Mouse (Mus musculus) kidney, adult 2 months (tissue): ENCODE measurements around the gene Paqr5. TPM values are rescaled to one million over a fixed set of nuclear protein-coding genes. Genes with fewer than 3 reads are reported as not detected.

ENCODE experiments used
- DNase-seq: peaks from one replicate; pipeline ENCODE4 v3.0.0; 2021
- H3K27ac ChIP-seq: fragments of 200-500 bp; 2 replicates; pipeline ENCODE4 v1.5.1; 2012; ENCODE audit warnings: low read depth, low read length, control low read depth, inconsistent platforms; ENCODE audit not compliant: insufficient read depth
- H3K27me3 ChIP-seq: fragments of 200-500 bp; replicated peaks from 2 replicates; pipeline ENCODE4 v1.6.1; 2012; ENCODE audit warnings: mild to moderate bottlenecking, moderate library complexity, low read length, inconsistent platforms; ENCODE audit not compliant: control insufficient read depth, insufficient read depth
- H3K36me3 ChIP-seq: fragments of 200-500 bp; 2 replicates; pipeline ENCODE4 v1.6.1; 2012; ENCODE audit warnings: mild to moderate bottlenecking, moderate library complexity, low read length, inconsistent platforms; ENCODE audit not compliant: control insufficient read depth, insufficient read depth
- H3K4me1 ChIP-seq: fragments of 200-500 bp; 2 replicates; pipeline ENCODE4 v1.6.1; 2011; ENCODE audit warnings: low read length; ENCODE audit not compliant: control insufficient read depth, insufficient read depth
- H3K4me3 ChIP-seq: fragments of 200-500 bp; 2 replicates; pipeline ENCODE4 v1.5.1; 2011; ENCODE audit warnings: mild to moderate bottlenecking, low read depth, low read length, control low read depth; ENCODE audit not compliant: insufficient read depth
- CTCF ChIP-seq: fragments of 200-500 bp; conservative IDR thresholded peaks from 2 replicates; pipeline ENCODE4 v1.5.1; 2011; ENCODE audit warnings: low read depth, mild to moderate bottlenecking, control low read depth, low read length, moderate library complexity, mixed read lengths; ENCODE audit not compliant: insufficient read depth, insufficient read length
- POLR2A ChIP-seq: fragments of 200-500 bp; IDR thresholded peaks from one replicate; pipeline ENCODE4 v1.6.1; 2011; ENCODE audit warnings: low read depth, low read length, control low read depth
- WGBS: fragments of 180-500 bp; shearing (Covaris S2); methylation state at CpG from one replicate; pipeline ENCODE4 v1.1.7; 2018; 5-methylcytosine and 5-hydroxymethylcytosine counted together
- polyA plus RNA-seq: library from polyadenylated mRNA; depleted of rRNA; stranded (reverse); fragments of >200 nt; gene quantifications from 2 replicates; pipeline ENCODE4 v1.2.3, GENCODE M21; 2012; rRNA removed

The Paqr5 gene
- polyA plus RNA-seq: 315 and 347 TPM in 2 replicates

GRCm38 (mm10) chr9:62026600-62026999, at the start of gene Paqr5:
Gene Paqr5, minus strand, starts transcription at chr9:62026856.
- peak within 1 kb of the TSS; percentile 90 for H3K27ac ChIP-seq
- peak; percentile 90 for DNase-seq
- under 1% methylated on average over 32 of the region's 32 CpGs for WGBS

DNA sequence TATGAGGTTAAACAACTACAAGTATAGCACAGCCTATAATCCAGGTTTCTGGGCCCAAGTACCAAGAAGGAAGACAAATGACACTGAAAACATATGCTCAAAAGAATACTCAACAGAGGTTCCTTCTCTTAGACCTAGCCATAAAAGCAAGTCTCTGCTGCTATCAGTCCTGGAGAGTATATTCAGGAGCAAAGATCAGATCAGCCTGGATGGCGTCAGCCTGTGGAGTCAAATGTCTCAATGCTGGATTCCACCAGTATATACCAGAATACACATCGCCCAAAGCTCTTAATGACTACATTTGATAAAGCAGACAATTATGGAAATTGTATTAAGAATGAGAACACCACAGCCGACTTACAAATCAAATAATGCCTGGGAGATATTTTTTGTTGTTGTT, 35.6 kb upstream of the Paqr5 start:
- Histone ChIP-seq H3K4me3 (no peak overlapping the region), H3K36me3 (no peaks in the 10 kb centered on the region), H3K27ac (no peak overlapping the region), H3K4me1 (no peaks in the 10 kb centered on the region), H3K27me3 (no peaks in the 10 kb centered on the region)
- WGBS: 94% methylated on average over 3 of the region's 3 CpGs
- no peak for TF ChIP-seq POLR2A
- no peak for TF ChIP-seq CTCF
- DNase-seq: no peak

More at GRCm38 (mm10) chr9:62026600-62026999, at the start of gene Paqr5:
- Histone ChIP-seq H3K4me3 (peak within 1 kb of the TSS; percentile 79), H3K27me3 (no peaks in the 10 kb centered on the region), H3K4me1 (peaks cover 32% of the 10 kb centered on the region), H3K36me3 (no peaks in the 10 kb centered on the region)
- no peak for TF ChIP-seq CTCF
- TF ChIP-seq POLR2A: peak; percentile 14

- no peak overlapping the region for H3K4me3 ChIP-seq
- no peak overlapping the region for H3K27ac ChIP-seq
- H3K4me1 ChIP-seq: no peaks in the 10 kb centered on the region
- WGBS: 93% methylated on average over 2 of the region's 2 CpGs
- H3K36me3 ChIP-seq: no peaks in the 10 kb centered on the region
- no peak for TF ChIP-seq POLR2A
- TF ChIP-seq CTCF: no peak
- no peak for DNase-seq
- H3K27me3 ChIP-seq: no peaks in the 10 kb centered on the region
Observed at GRCm38 (mm10) chr9:62060431-62060830, 33.8 kb upstream of the Paqr5 start.

DNA sequence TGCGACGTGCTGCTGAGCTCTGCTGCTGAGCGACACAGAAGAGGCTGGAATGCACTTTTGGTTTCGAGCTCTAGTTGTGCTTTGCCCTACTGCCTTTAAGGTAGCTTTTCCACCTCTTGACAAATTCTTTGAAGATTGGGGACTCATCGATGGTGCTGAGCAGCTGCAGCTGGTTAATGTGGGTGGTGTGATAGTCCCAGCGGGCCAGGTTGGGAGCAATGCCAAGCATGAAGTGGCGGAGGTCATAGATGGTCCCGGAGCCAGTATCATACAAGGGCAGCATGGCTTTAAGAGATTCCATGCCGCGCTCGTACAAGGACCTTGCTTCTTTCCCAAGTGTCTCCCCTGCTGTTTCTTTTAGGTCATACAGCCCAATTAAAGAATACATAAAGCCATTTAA, 33.3 kb upstream of the Paqr5 start:
- Histone ChIP-seq H3K27me3 (no peaks in the 10 kb centered on the region), H3K27ac (no peak overlapping the region), H3K4me3 (no peak overlapping the region), H3K4me1 (no peaks in the 10 kb centered on the region), H3K36me3 (no peaks in the 10 kb centered on the region)
- no peak for DNase-seq
- TF ChIP-seq POLR2A: no peak
- TF ChIP-seq CTCF: no peak
- WGBS: 80% methylated on average over 11 of the region's 11 CpGs

- DNase-seq: peak; percentile 4
- no peaks in the 10 kb centered on the region for H3K27me3 ChIP-seq
- TF ChIP-seq POLR2A: no peak
- TF ChIP-seq CTCF: no peak
- H3K4me3 ChIP-seq: no peak overlapping the region
- H3K27ac ChIP-seq: no peak overlapping the region
- no peaks in the 10 kb centered on the region for H3K4me1 ChIP-seq
- no peaks in the 10 kb centered on the region for H3K36me3 ChIP-seq
- 74% methylated on average over 7 of the region's 7 CpGs for WGBS
Observed at GRCm38 (mm10) chr9:62057881-62058506, 31.3 kb upstream of the Paqr5 start.

GRCm38 (mm10) chr9:62056206-62056605, 29.6 kb upstream of the Paqr5 start:
- no peak for DNase-seq
- no peaks in the 10 kb centered on the region for H3K4me1 ChIP-seq
- H3K27me3 ChIP-seq: no peaks in the 10 kb centered on the region
- TF ChIP-seq CTCF (no peak), POLR2A (no peak)
- H3K4me3 ChIP-seq: no peak overlapping the region
- no peaks in the 10 kb centered on the region for H3K36me3 ChIP-seq
- 91% methylated on average over 2 of the region's 2 CpGs for WGBS
- H3K27ac ChIP-seq: no peak overlapping the region

- no peak overlapping the region for H3K4me3 ChIP-seq
- WGBS: 68% methylated on average over 4 of the region's 4 CpGs
- TF ChIP-seq POLR2A (no peak), CTCF (peak; percentile 78)
- DNase-seq: peak; percentile 37
- H3K27ac ChIP-seq: no peak overlapping the region
- H3K4me1 ChIP-seq: no peaks in the 10 kb centered on the region
- no peaks in the 10 kb centered on the region for H3K27me3 ChIP-seq
- H3K36me3 ChIP-seq: no peaks in the 10 kb centered on the region
Observed at GRCm38 (mm10) chr9:62050801-62051200, 24.1 kb upstream of the Paqr5 start.
